Mouse (Mus musculus) embryonic facial prominence, embryonic 11.5 days (tissue): ENCODE measurements around the gene Sigmar1. TPM values are rescaled to one million over a fixed set of nuclear protein-coding genes. Genes with fewer than 3 reads are reported as not detected.

ENCODE experiments used
- ATAC-seq: fragments of 200-750 bp; cut with Nextera tagmentation; replicated peaks from 2 replicates; pipeline ENCODE4 v1.8.0; 2017; ENCODE audit warnings: low read depth; ENCODE audit not compliant: insufficient number of reproducible peaks, low FRiP score, low TSS enrichment
- DNase-seq: peaks from one replicate; pipeline ENCODE4 v3.0.0-alpha.2; 2015; ENCODE audit warnings: low spot score
- H3K27ac ChIP-seq: fragments of 300-500 bp; sonication (generic); replicated peaks from 2 replicates; pipeline ENCODE4 v1.5.1; 2014; ENCODE audit warnings: mild to moderate bottlenecking, low read depth, low read length, control low read depth
- H3K27me3 ChIP-seq: fragments of 300-500 bp; sonication (generic); 2 replicates; pipeline ENCODE4 v1.6.1; 2014; ENCODE audit warnings: mild to moderate bottlenecking, low read length, moderate library complexity, mixed read lengths; ENCODE audit not compliant: control insufficient read depth, insufficient read depth
- H3K36me3 ChIP-seq: fragments of 300-500 bp; sonication (generic); replicated peaks from 2 replicates; pipeline ENCODE4 v1.6.1; 2014; ENCODE audit warnings: low read depth, mild to moderate bottlenecking, low read length, moderate library complexity, mixed read lengths; ENCODE audit not compliant: control insufficient read depth, insufficient read depth
- H3K4me1 ChIP-seq: fragments of 300-500 bp; sonication (generic); 2 replicates; pipeline ENCODE4 v1.6.1; 2014; ENCODE audit warnings: low read length, mixed read lengths; ENCODE audit not compliant: control insufficient read depth, insufficient read depth
- H3K4me2 ChIP-seq: fragments of 300-500 bp; sonication (generic); 2 replicates; pipeline ENCODE4 v1.6.1; 2014; ENCODE audit warnings: low read depth, mild to moderate bottlenecking, control low read depth, low read length, moderate library complexity
- H3K4me3 ChIP-seq: fragments of 300-500 bp; sonication (generic); 2 replicates; pipeline ENCODE4 v1.5.1; 2014; ENCODE audit warnings: low read depth, low read length, control low read depth
- H3K9ac ChIP-seq: fragments of 300-500 bp; sonication (generic); replicated peaks from 2 replicates; pipeline ENCODE4 v1.6.1; 2014; ENCODE audit warnings: mild to moderate bottlenecking, control low read depth, low read length
- H3K9me3 ChIP-seq: fragments of 300-500 bp; sonication (generic); replicated peaks from 2 replicates; pipeline ENCODE4 v1.6.1; 2016; ENCODE audit warnings: mild to moderate bottlenecking, low read length, inconsistent platforms, mixed read lengths; ENCODE audit not compliant: control insufficient read depth
- WGBS: fragments of 180-500 bp; shearing (Covaris S2); extraction: QIAGEN DNeasy Blood & Tissue Kit; methylation state at CpG from one replicate; pipeline ENCODE4 v1.1.7; 2014; 5-methylcytosine and 5-hydroxymethylcytosine counted together
- polyA plus RNA-seq: library from polyadenylated mRNA; unstranded; fragments of >200 nt; fragmentation: Nextera tagmentation; extraction: Ambion mirVana; gene quantifications from 2 replicates; pipeline ENCODE4 v1.2.1, GENCODE M21; 2014

The Sigmar1 gene
- polyA plus RNA-seq, 1 experiment from 2014 or later, result 73.4 TPM

DNA sequence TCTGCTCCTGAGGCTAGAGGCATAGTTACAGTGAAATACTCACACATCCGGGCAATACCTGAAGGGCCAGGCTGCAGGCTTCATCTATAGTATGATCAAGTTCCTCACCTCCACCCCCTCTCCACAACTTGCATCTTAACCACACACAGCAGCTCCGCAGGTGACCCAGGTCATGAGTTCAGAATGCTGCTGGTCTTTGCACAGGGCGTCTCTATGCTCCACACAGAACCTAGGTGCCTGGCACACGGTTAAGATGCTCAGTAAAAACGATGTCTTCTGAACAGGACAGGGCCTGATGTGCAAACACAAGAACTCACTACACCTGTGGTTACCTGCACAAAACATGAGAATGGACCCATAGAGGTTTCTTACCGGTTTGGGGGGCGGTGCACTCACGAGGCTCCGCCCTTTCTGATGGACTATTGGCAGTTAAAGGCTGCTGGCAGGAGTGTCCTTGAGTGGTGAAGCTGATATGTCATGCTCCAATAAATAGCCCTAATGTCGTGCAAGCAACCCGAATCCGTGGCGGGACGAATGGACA lies 1.1 kb downstream of the Sigmar1 start, which contains the start of gene Galt:
Gene Galt, plus strand, starts transcription at position 432 of the 541 bp plus-strand sequence.
- Histone ChIP-seq H3K4me2 (peak within 1 kb of the TSS; percentile 88), H3K9me3 (no peaks in the 10 kb centered on the region), H3K36me3 (no peaks in the 10 kb centered on the region), H3K9ac (peak within 1 kb of the TSS; percentile 67), H3K4me3 (peak within 1 kb of the TSS; percentile 67), H3K27me3 (no peaks in the 10 kb centered on the region), H3K4me1 (no peaks in the 10 kb centered on the region), H3K27ac (peak within 1 kb of the TSS; percentile 65)
- DNase-seq, result no peak
- ATAC-seq, result 0 out of 2 replicates have a peak, but pooled peaks have one; percentile 29
- WGBS, result 11% methylated on average over 14 of the region's 14 CpGs

DNA sequence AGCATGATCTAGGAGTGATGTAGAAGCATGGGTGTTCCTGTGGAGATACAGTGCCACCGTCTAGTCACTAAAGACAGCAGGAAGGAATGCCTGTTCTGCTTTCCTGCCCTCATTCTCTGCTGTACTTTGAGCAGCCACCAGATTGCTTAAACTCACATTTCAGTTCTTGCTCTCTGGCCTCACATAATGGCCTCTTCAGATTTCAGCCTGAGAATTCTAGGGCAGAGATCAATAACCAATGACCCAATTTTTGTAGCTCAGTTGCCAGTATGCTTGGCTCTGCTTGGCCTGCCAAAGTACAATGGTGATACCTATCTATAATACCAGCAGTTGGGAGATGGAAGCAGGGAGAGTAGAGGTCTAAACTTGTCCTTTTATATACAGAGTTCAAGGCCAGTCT lies 10.9 kb downstream of the Sigmar1 start:
- no peak for ATAC-seq
- DNase-seq, result no peak
- Histone ChIP-seq H3K27me3 (no peaks in the 10 kb centered on the region), H3K36me3 (no peaks in the 10 kb centered on the region), H3K9me3 (0 out of 2 replicates have a peak, but pooled peaks cover 4% of the 10 kb centered on the region), H3K4me2 (no peak overlapping the region), H3K4me1 (no peaks in the 10 kb centered on the region), H3K27ac (no peak overlapping the region), H3K9ac (no peak overlapping the region), H3K4me3 (no peak overlapping the region)
- 67% methylated on average over 1 of the region's 1 CpGs for WGBS

DNA sequence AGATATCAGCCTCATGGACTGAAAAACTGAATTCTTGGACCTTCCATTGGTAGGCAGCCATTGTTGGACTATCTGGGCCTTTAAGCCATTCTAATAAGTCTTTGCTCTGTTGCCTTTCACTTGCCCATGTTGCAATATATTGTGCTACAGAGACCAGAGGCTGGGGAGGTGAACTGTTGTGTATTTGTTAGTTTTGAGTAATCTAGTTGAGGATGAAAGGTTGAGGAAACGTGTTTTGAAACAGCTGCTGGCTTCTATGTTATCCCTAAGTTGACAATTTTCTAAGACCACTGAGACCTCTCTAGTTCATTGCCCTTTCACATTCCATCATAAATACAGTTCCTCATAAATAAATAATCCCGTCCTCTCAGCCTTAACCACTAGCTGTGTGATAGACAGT lies 11.8 kb downstream of the Sigmar1 start:
- Histone ChIP-seq H3K27me3 (no peaks in the 10 kb centered on the region), H3K4me2 (no peak overlapping the region), H3K36me3 (no peaks in the 10 kb centered on the region), H3K4me3 (no peak overlapping the region), H3K9ac (no peak overlapping the region), H3K4me1 (no peaks in the 10 kb centered on the region), H3K9me3 (0 out of 2 replicates have a peak, but pooled peaks cover 4% of the 10 kb centered on the region), H3K27ac (no peak overlapping the region)
- ATAC-seq (no peak), DNase-seq (no peak)
- WGBS, result 86% methylated on average over 2 of the region's 2 CpGs

DNA sequence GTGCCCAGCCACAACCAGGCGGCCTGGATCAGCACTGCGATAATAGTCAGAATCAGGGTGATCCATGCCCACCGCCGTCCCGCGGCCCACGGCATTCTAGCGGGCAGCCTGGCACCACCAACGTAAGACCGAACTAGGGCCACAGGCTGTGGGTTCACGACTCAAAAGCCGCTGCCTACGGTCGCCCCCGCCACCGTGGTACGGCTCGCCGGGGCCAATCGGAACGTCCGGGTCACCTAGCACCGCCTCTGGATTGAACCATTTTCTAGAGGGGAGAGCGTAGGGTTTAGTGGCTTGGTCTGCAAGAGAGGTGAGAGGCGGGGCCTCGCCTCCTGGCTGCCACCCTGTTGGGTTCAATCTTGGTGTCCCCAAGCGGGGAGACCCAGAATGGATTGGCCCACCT lies 14.8 kb downstream of the Sigmar1 start:
- Histone ChIP-seq H3K4me3 (peak overlapping the region; percentile 56), H3K4me2 (peak overlapping the region; percentile 75), H3K27me3 (no peaks in the 10 kb centered on the region), H3K27ac (peak overlapping the region; percentile 15; the same call in 1 of the 2 replicates), H3K4me1 (no peaks in the 10 kb centered on the region), H3K36me3 (peaks cover 3% of the 10 kb centered on the region), H3K9ac (peak overlapping the region; percentile 68), H3K9me3 (0 out of 2 replicates have a peak, but pooled peaks cover 4% of the 10 kb centered on the region)
- DNase-seq, result peak; percentile 98
- under 1% methylated on average over 26 of the region's 27 CpGs for WGBS
- peak; percentile 93 for ATAC-seq

DNA sequence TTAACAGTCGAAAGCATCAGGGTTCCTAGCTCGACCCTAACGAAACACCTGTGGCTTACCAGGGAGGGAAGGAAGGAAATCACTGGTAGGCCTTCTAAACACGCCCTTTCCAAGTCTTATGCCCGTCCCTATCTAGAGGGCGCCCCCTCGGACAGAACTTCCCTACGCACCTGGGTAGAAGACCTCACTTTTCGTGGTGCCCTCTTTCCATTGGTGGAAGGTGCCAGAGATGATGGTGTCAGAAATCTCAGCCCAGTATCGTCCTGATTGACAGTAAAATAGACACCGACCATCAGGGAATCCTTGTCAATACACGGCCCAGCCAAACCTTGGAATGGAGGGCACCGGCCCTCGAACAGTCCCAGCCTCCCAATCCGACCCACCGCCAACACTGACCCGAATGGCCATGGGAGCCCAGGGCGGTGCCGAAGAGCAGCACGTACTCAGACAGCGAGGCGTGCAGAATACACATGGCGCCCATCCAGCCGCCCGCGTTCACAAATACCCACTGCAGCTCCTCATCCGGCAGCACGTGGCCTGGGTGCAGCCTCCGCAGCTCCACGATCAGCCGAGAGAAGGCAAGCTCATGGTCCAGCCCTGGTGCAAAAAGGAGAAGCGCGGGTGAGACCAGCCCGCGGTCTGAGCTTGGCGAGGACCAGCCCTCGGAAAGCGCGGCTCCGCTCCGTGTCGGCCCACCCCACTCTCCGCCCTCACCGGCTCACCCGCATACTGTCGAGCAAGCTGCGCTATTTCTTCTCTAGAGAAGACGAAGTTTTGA lies 15.4 kb downstream of the Sigmar1 start:
- Histone ChIP-seq H3K36me3 (peaks cover 3% of the 10 kb centered on the region), H3K4me1 (no peaks in the 10 kb centered on the region), H3K9me3 (no peaks in the 10 kb centered on the region), H3K4me3 (peak overlapping the region; percentile 56), H3K9ac (peak overlapping the region; percentile 68), H3K27me3 (no peaks in the 10 kb centered on the region), H3K27ac (peak overlapping the region; percentile 15; the same call in 1 of the 2 replicates), H3K4me2 (peak overlapping the region; percentile 75)
- peak; percentile 81 for ATAC-seq
- 1% methylated on average over 48 of the region's 48 CpGs for WGBS
- peak; percentile 19 for DNase-seq

DNA sequence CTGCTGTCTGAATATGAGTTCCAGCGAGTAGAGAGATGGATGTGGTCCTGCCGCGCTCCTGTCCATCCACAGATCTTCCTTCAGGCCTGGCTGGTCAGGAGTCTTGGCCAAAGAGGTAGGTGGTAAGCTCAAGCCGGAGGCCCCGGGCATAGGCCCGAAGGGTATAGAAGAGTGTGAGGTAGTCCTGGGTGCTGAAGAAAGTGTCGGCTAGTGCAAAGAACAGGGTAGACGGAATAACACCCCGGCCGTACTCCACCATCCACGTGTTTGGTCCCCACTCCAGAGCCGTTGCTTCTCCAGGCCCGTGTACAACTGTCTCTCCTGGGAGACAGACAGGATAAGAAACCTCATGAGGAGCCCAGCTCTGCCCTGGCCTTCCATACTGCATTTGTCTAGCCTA lies 16.7 kb downstream of the Sigmar1 start:
- DNase-seq (no peak), ATAC-seq (no peak)
- 94% methylated on average over 13 of the region's 13 CpGs for WGBS
- Histone ChIP-seq H3K27ac (no peak overlapping the region), H3K4me1 (no peaks in the 10 kb centered on the region), H3K36me3 (peaks cover 3% of the 10 kb centered on the region), H3K4me3 (no peak overlapping the region), H3K27me3 (no peaks in the 10 kb centered on the region), H3K9me3 (no peaks in the 10 kb centered on the region), H3K4me2 (no peak overlapping the region), H3K9ac (no peak overlapping the region)

DNA sequence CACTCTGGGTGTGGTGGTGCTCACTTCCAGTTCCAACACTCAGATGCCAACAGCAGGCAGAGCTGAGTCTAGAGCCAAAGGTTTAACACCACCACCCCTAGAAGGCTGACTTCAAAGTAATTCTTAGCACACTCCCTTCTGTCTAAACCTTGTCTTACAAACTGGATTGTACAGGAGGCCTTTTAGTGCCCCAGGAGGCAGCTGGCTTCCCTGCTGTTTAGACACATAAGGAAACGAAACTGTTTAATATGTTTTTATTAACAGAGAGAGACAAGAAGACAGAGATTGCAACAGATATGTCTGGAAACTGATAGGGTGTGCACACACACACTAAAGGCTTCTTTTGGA lies 17.7 kb downstream of the Sigmar1 start:
- H3K27me3 ChIP-seq, result no peaks in the 10 kb centered on the region
- DNase-seq (no peak), ATAC-seq (no peak)
- no peaks in the 10 kb centered on the region for H3K9me3 ChIP-seq
- no peaks in the 10 kb centered on the region for H3K4me1 ChIP-seq
- H3K27ac ChIP-seq, result no peak overlapping the region
- H3K9ac ChIP-seq, result no peak overlapping the region
- H3K4me2 ChIP-seq, result no peak overlapping the region
- no peak overlapping the region for H3K4me3 ChIP-seq
- WGBS, result 67% methylated on average over 1 of the region's 1 CpGs
- peaks cover 3% of the 10 kb centered on the region for H3K36me3 ChIP-seq

DNA sequence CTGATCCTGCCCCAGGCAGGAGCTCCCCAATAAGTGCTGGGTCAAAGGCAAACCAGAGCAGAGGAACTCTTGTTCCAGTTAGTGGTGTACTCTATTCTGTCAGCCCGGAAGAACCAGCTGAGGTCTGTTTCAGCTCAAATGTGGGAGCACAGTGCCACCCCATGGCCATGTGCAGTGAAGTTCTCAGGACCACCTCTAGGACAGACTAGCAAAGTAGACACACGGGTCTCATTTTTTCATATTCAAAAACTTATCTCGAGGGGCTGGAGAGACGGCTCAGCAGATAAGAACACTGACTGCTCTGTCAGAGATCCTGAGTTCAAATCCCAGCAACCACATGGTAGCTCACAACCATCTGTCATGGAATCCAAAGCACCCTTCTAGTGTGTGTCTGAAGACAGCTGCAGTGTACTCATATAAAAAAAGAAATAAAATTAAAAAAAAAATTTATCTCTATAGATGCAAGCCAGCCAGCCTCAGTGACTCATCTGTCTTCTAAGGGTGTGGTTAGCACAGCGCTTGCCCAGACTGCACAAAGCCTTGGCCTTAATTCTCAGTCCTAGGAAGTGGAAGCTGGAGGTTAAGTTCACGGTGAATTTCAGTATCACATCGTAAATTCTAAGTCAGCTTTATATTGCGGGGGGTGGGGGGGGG lies 18.2 kb downstream of the Sigmar1 start:
- H3K4me2 ChIP-seq, result no peak overlapping the region
- no peaks in the 10 kb centered on the region for H3K9me3 ChIP-seq
- peaks cover 1% of the 10 kb centered on the region; the same call in 1 of the 2 replicates for H3K27me3 ChIP-seq
- no peak overlapping the region for H3K9ac ChIP-seq
- H3K4me1 ChIP-seq, result no peaks in the 10 kb centered on the region
- 0 out of 2 replicates have a peak, but pooled peaks have one; percentile 20 for ATAC-seq
- H3K4me3 ChIP-seq, result no peak overlapping the region
- DNase-seq, result peak; percentile 80
- peaks cover 3% of the 10 kb centered on the region for H3K36me3 ChIP-seq
- no peak overlapping the region for H3K27ac ChIP-seq
- whole genome bisulfite sequencing, result 56% methylated on average over 8 of the region's 8 CpGs
